Mouse (Mus musculus) embryonic facial prominence, embryonic 11.5 days (tissue): Measurements from ENCODE around the gene Poldip2. TPM values are rescaled to one million over a fixed set of nuclear protein-coding genes. Genes with fewer than 3 reads are reported as not detected.

Source experiments
- ATAC-seq: fragments of 200-750 bp; cut with Nextera tagmentation; replicated peaks from 2 replicates; pipeline ENCODE4 v1.8.0; 2017; ENCODE audit warnings: low read depth; ENCODE audit not compliant: insufficient number of reproducible peaks, low FRiP score, low TSS enrichment
- DNase-seq: peaks from one replicate; pipeline ENCODE4 v3.0.0-alpha.2; 2015; ENCODE audit warnings: low spot score
- H3K27ac ChIP-seq: fragments of 300-500 bp; sonication (generic); replicated peaks from 2 replicates; pipeline ENCODE4 v1.5.1; 2014; ENCODE audit warnings: mild to moderate bottlenecking, low read depth, low read length, control low read depth
- H3K27me3 ChIP-seq: fragments of 300-500 bp; sonication (generic); 2 replicates; pipeline ENCODE4 v1.6.1; 2014; ENCODE audit warnings: mild to moderate bottlenecking, low read length, moderate library complexity, mixed read lengths; ENCODE audit not compliant: control insufficient read depth, insufficient read depth
- H3K36me3 ChIP-seq: fragments of 300-500 bp; sonication (generic); replicated peaks from 2 replicates; pipeline ENCODE4 v1.6.1; 2014; ENCODE audit warnings: low read depth, mild to moderate bottlenecking, low read length, moderate library complexity, mixed read lengths; ENCODE audit not compliant: control insufficient read depth, insufficient read depth
- H3K4me1 ChIP-seq: fragments of 300-500 bp; sonication (generic); 2 replicates; pipeline ENCODE4 v1.6.1; 2014; ENCODE audit warnings: low read length, mixed read lengths; ENCODE audit not compliant: control insufficient read depth, insufficient read depth
- H3K4me2 ChIP-seq: fragments of 300-500 bp; sonication (generic); 2 replicates; pipeline ENCODE4 v1.6.1; 2014; ENCODE audit warnings: low read depth, mild to moderate bottlenecking, control low read depth, low read length, moderate library complexity
- H3K4me3 ChIP-seq: fragments of 300-500 bp; sonication (generic); 2 replicates; pipeline ENCODE4 v1.5.1; 2014; ENCODE audit warnings: low read depth, low read length, control low read depth
- H3K9ac ChIP-seq: fragments of 300-500 bp; sonication (generic); replicated peaks from 2 replicates; pipeline ENCODE4 v1.6.1; 2014; ENCODE audit warnings: mild to moderate bottlenecking, control low read depth, low read length
- H3K9me3 ChIP-seq: fragments of 300-500 bp; sonication (generic); replicated peaks from 2 replicates; pipeline ENCODE4 v1.6.1; 2016; ENCODE audit warnings: mild to moderate bottlenecking, low read length, inconsistent platforms, mixed read lengths; ENCODE audit not compliant: control insufficient read depth
- WGBS: fragments of 180-500 bp; shearing (Covaris S2); extraction: QIAGEN DNeasy Blood & Tissue Kit; methylation state at CpG from one replicate; pipeline ENCODE4 v1.1.7; 2014; 5-methylcytosine and 5-hydroxymethylcytosine counted together
- polyA plus RNA-seq: library from polyadenylated mRNA; unstranded; fragments of >200 nt; fragmentation: Nextera tagmentation; extraction: Ambion mirVana; gene quantifications from 2 replicates; pipeline ENCODE4 v1.2.1, GENCODE M21; 2014

The Poldip2 gene
- polyA plus RNA-seq, 1 experiment from 2014 or later, result 159 TPM

- H3K9ac ChIP-seq, result peak overlapping the region; percentile 82
- H3K9me3 ChIP-seq, result no peaks in the 10 kb centered on the region
- peak overlapping the region; percentile 75 for H3K4me2 ChIP-seq
- peak overlapping the region; percentile 47; the same call in 1 of the 2 replicates for H3K27ac ChIP-seq
- 4% methylated on average over 14 of the region's 14 CpGs for WGBS
- no peaks in the 10 kb centered on the region; the same call in 1 of the 2 replicates for H3K4me1 ChIP-seq
- no peaks in the 10 kb centered on the region for H3K36me3 ChIP-seq
- peak overlapping the region; percentile 83 for H3K4me3 ChIP-seq
- ATAC-seq (no peak), DNase-seq (no peak)
- H3K27me3 ChIP-seq, result no peaks in the 10 kb centered on the region
Measured at GRCm38 (mm10) chr11:78536690-78537084, 24.7 kb downstream of the Poldip2 start.

GRCm38 (mm10) chr11:78540358-78540757, 28.4 kb downstream of the Poldip2 start:
- H3K27ac ChIP-seq, result no peak overlapping the region
- no peak overlapping the region for H3K9ac ChIP-seq
- H3K4me2 ChIP-seq, result no peak overlapping the region
- H3K4me3 ChIP-seq, result no peak overlapping the region
- no peak for DNase-seq
- H3K4me1 ChIP-seq, result no peaks in the 10 kb centered on the region; the same call in 1 of the 2 replicates
- WGBS, result 88% methylated on average over 3 of the region's 3 CpGs
- H3K36me3 ChIP-seq, result no peaks in the 10 kb centered on the region
- no peaks in the 10 kb centered on the region for H3K27me3 ChIP-seq
- H3K9me3 ChIP-seq, result no peaks in the 10 kb centered on the region
- ATAC-seq, result no peak

- WGBS, result 93% methylated on average over 7 of the region's 7 CpGs
- Histone ChIP-seq H3K4me1 (peaks cover 2% of the 10 kb centered on the region), H3K4me2 (no peak overlapping the region), H3K27me3 (no peaks in the 10 kb centered on the region), H3K36me3 (no peaks in the 10 kb centered on the region), H3K9me3 (no peaks in the 10 kb centered on the region), H3K9ac (no peak overlapping the region), H3K4me3 (no peak overlapping the region), H3K27ac (no peak overlapping the region)
- ATAC-seq (no peak), DNase-seq (no peak)
Measured at GRCm38 (mm10) chr11:78544449-78545111, 32.6 kb downstream of the Poldip2 start.

- DNase-seq, result no peak
- ATAC-seq, result no peak
- Histone ChIP-seq H3K4me1 (peaks cover 2% of the 10 kb centered on the region), H3K36me3 (no peaks in the 10 kb centered on the region), H3K9me3 (no peaks in the 10 kb centered on the region), H3K27ac (no peak overlapping the region), H3K4me2 (no peak overlapping the region), H3K4me3 (no peak overlapping the region), H3K9ac (0 out of 2 replicates have a peak overlapping the region, but pooled peaks have one; percentile 13), H3K27me3 (no peaks in the 10 kb centered on the region)
- 73% methylated on average over 8 of the region's 8 CpGs for WGBS
Measured at GRCm38 (mm10) chr11:78545181-78545580, 33.2 kb downstream of the Poldip2 start.

- Histone ChIP-seq H3K4me3 (no peak overlapping the region), H3K36me3 (no peaks in the 10 kb centered on the region), H3K4me2 (no peak overlapping the region), H3K9ac (no peak overlapping the region), H3K27ac (no peak overlapping the region), H3K27me3 (no peaks in the 10 kb centered on the region), H3K9me3 (no peaks in the 10 kb centered on the region), H3K4me1 (peaks cover 2% of the 10 kb centered on the region)
- DNase-seq (no peak), ATAC-seq (no peak)
- WGBS, result 84% methylated on average over 2 of the region's 2 CpGs
Measured at GRCm38 (mm10) chr11:78547718-78548460, 35.9 kb downstream of the Poldip2 start.

- no peak for DNase-seq
- no peak overlapping the region for H3K27ac ChIP-seq
- 8% methylated on average over 5 of the region's 5 CpGs for WGBS
Measured at GRCm38 (mm10) chr11:78549491-78549987, 37.5 kb downstream of the Poldip2 start.

GRCm38 (mm10) chr11:78550168-78551058, 38.4 kb downstream of the Poldip2 start, which contains the start of gene Tmem97:
Gene Tmem97 (minus strand): TSS chr11:78550777.
- Histone ChIP-seq H3K27ac (peak within 1 kb of the TSS; percentile 73), H3K4me1 (peaks cover 2% of the 10 kb centered on the region), H3K4me2 (peak within 1 kb of the TSS; percentile 69), H3K27me3 (no peaks in the 10 kb centered on the region), H3K4me3 (peak within 1 kb of the TSS; percentile 59), H3K36me3 (no peaks in the 10 kb centered on the region), H3K9me3 (no peaks in the 10 kb centered on the region), H3K9ac (peak within 1 kb of the TSS; percentile 71)
- under 1% methylated on average over 60 of the region's 60 CpGs for WGBS
- peak; percentile 98 for DNase-seq
- ATAC-seq, result peak; percentile 100

More at GRCm38 (mm10) chr11:78549491-78549987, 37.5 kb downstream of the Poldip2 start:
- H3K9me3 ChIP-seq, result no peaks in the 10 kb centered on the region
- H3K27me3 ChIP-seq, result no peaks in the 10 kb centered on the region
- peaks cover 2% of the 10 kb centered on the region for H3K4me1 ChIP-seq
- H3K4me3 ChIP-seq, result peak overlapping the region; percentile 59
- peak overlapping the region; percentile 69 for H3K4me2 ChIP-seq
- H3K9ac ChIP-seq, result peak overlapping the region; percentile 71
- H3K36me3 ChIP-seq, result no peaks in the 10 kb centered on the region
- no peak for ATAC-seq
